Mouse (Mus musculus) urinary bladder, postnatal 14 days (tissue): Measurements from ENCODE around the gene Naa38.

Experiments
- DNase-seq: peaks from one replicate; pipeline ENCODE4 v3.0.0; 2021; ENCODE audit warnings: low spot score

Gene Naa38

GRCm38 (mm10) chr11:69432640-69432982 lies 37.3 kb downstream of the Naa38 start:
- no peak for DNase-seq

- DNase-seq: no peak
Observed at GRCm38 (mm10) chr11:69433189-69433588, 37.9 kb downstream of the Naa38 start.

DNA sequence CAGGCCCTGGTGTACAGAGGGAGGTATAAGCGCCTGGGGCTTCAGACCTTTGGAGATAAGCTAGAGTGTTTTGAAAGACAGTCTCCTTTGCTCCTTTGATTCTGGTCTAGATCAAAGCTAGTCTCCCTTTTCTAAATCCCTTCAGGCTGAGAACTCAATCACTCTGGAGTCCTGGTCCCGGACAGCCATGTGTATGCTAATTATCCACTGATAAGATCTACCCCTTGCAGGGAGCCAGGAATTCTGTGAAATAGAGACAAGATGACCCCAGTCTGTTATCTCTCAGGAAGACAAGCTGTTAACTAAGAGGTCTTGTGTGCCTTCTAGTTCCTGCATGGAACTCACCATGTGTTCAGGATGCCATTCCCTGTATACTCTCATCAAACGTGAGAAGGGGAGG lies 42.0 kb downstream of the Naa38 start:
- DNase-seq: no peak

GRCm38 (mm10) chr11:69443328-69443727 lies 48.0 kb downstream of the Naa38 start:
- peak; percentile 42 for DNase-seq
